Comparison of ENCODE assay signal across 8 mouse cellular contexts in the genomic region with DNA sequence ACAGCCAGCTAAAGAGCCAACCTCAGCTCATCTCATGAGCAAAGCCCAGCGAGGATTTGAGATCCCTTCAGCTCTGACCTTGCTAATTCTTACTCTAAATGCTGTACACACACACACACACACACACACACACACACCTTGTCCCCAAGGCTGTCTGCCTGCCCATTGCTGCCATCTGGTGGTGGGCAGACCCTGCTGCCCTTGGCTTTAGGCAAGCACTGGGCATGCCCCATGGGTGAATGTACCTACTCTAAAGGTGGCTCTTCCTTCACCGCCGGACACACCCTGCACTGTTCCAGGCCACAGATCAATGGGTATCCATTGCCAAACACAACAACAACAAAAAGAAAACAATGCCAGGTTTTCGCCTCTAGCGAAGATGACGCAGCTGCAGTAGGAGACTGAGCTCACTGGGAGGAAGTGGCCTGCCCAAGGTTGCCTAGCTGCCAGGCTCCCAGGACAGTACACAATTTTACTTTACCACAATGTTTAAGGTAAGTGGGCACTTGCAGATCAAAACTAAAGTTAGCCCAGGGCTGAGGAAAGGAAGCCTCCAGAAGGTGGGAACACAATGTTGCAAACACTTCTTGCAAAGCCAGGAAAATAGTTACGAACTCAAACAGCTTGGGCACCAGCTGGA. TPM values are rescaled to one million over a fixed set of nuclear protein-coding genes. Genes with fewer than 3 reads are reported as not detected.
DNase-seq lines count a peak whose midpoint lies in the region; ATAC-seq and TF ChIP-seq lines count a peak whose summit lies in the region.

No protein-coding gene starts in this region.

- H3K36me3 ChIP-seq in E14TG2a.4 (ENCODE audit: insufficient read depth, low read length), result no peaks in the 10 kb centered on the region
- H3K36me3 ChIP-seq in embryonic facial prominence, embryonic 15.5 days, result no peaks in the 10 kb centered on the region
- H3K36me3 ChIP-seq in hindbrain, embryonic 14.5 days (replicated peaks; ENCODE audit: control insufficient read depth, insufficient read depth), result 0 out of 2 replicates have a peak, but pooled peaks cover 5% of the 10 kb centered on the region

- peak; percentile 58 for TF ChIP-seq CTCF in E14TG2a.4 (conservative IDR thresholded peaks at IDR 0.05; ENCODE audit: low read length)

- peaks cover 51% of the 10 kb centered on the region for H3K4me1 ChIP-seq in E14TG2a.4 (replicated peaks; ENCODE audit: low read depth, low read length)
- peaks cover 12% of the 10 kb centered on the region; the same call in 1 of the 2 replicates for H3K4me1 ChIP-seq in embryonic facial prominence, embryonic 15.5 days
- peaks cover 10% of the 10 kb centered on the region for H3K4me1 ChIP-seq in hindbrain, embryonic 14.5 days (replicated peaks; ENCODE audit: control insufficient read depth, insufficient read depth, low read length)

- H3K4me3 ChIP-seq in E14TG2a.4 (replicated peaks; ENCODE audit: low read length), result peak overlapping the region; percentile 43
- H3K4me3 ChIP-seq in embryonic facial prominence, embryonic 15.5 days (replicated peaks), result no peak overlapping the region
- H3K4me3 ChIP-seq in hindbrain, embryonic 14.5 days (replicated peaks; ENCODE audit: low read length), result no peak overlapping the region

- 0 out of 2 replicates have a peak, but pooled peaks have one; percentile 17 for ATAC-seq in embryonic facial prominence, embryonic 15.5 days (ENCODE audit: insufficient number of reproducible peaks, low FRiP score, low TSS enrichment, low read depth)
- ATAC-seq in hindbrain, embryonic 14.5 days (ENCODE audit: low FRiP score), result 0 out of 2 replicates have a peak, but pooled peaks have one; percentile 31
- ATAC-seq in megakaryocyte progenitor cell, adult 5-6 weeks (replicated peaks; ENCODE audit: poor library complexity), result peak; percentile 94

- H3K27ac ChIP-seq in embryonic facial prominence, embryonic 15.5 days (replicated peaks), result no peak overlapping the region
- peak overlapping the region; percentile 12; the same call in 1 of the 2 replicates for H3K27ac ChIP-seq in hindbrain, embryonic 14.5 days

- no peak overlapping the region for H3K4me2 ChIP-seq in embryonic facial prominence, embryonic 15.5 days (replicated peaks)
- H3K4me2 ChIP-seq in hindbrain, embryonic 14.5 days (replicated peaks), result no peak overlapping the region

- peak; percentile 80 to 87 for DNase-seq in adrenal gland, postnatal 36 days
- DNase-seq in hindbrain, embryonic 14.5 days (ENCODE audit: low spot score), result peak; percentile 77
- DNase-seq in left cerebral cortex, adult 11 months (ENCODE audit: low spot score), result peak; percentile 69
- peak; percentile 80 for DNase-seq in right cerebral cortex, adult 2 months (ENCODE audit: low spot score in 2 of 2)
- DNase-seq in urinary bladder, postnatal 36 days (ENCODE audit: low spot score in 2 of 2), result peak; percentile 51 to 55

- no peaks in the 10 kb centered on the region for H3K9me3 ChIP-seq in E14TG2a.4 (ENCODE audit: low read length)
- H3K9me3 ChIP-seq in embryonic facial prominence, embryonic 15.5 days (replicated peaks), result no peaks in the 10 kb centered on the region
- H3K9me3 ChIP-seq in hindbrain, embryonic 14.5 days (ENCODE audit: control insufficient read depth, low read length), result no peaks in the 10 kb centered on the region

- 79% methylated on average over 7 of the region's 7 CpGs for WGBS in embryonic facial prominence, embryonic 15.5 days
- WGBS in hindbrain, embryonic 14.5 days, result 77% methylated on average over 7 of the region's 7 CpGs

- H3K9ac ChIP-seq in embryonic facial prominence, embryonic 15.5 days, result no peak overlapping the region
- H3K9ac ChIP-seq in hindbrain, embryonic 14.5 days, result no peak overlapping the region

- H3K27me3 ChIP-seq in E14TG2a.4 (ENCODE audit: insufficient read depth, low read length), result no peaks in the 10 kb centered on the region
- H3K27me3 ChIP-seq in embryonic facial prominence, embryonic 15.5 days, result no peaks in the 10 kb centered on the region
- H3K27me3 ChIP-seq in hindbrain, embryonic 14.5 days (ENCODE audit: control insufficient read depth, insufficient read depth, low read length), result no peaks in the 10 kb centered on the region

RNA-seq across cellular contexts. Expression of gene Sergef, which starts 33.1 kb away (rescaled TPM):
- total RNA-seq in adrenal gland, postnatal 36 days (2021), result 10 to 100 TPM; 21.9 to 22.1 TPM
- polyA plus RNA-seq in embryonic facial prominence, embryonic 15.5 days (2015; fragmentation: Nextera tagmentation; extraction: Ambion mirVana), result 15.0 and 16.6 TPM in 2 replicates
- polyA plus RNA-seq in hindbrain, embryonic 14.5 days (2014; fragmentation: Nextera tagmentation; extraction: Ambion mirVana), result 41.1 and 44.1 TPM in 2 replicates
- 4.0 and 6.6 TPM in 2 replicates for total RNA-seq in megakaryocyte progenitor cell, adult 5-6 weeks (2015)
- total RNA-seq in megakaryocyte progenitor cell, adult 5-6 weeks (2017), result 8.1 and 10.8 TPM in 2 replicates

Comparison
In these comparisons a context has a peak if more than half of its experiments do, and no peak if none do; other contexts are left out.
1. ATAC-seq: peak in every context shown above with its lines; median percentile 94 in megakaryocyte progenitor cell, adult 5-6 weeks; 31 in hindbrain, embryonic 14.5 days; 17 in embryonic facial prominence, embryonic 15.5 days.